ENCODE assay signal across 20 mouse cellular contexts in genomic region chr14:54367429-54368060, GRCm38 (mm10). TPM values are rescaled to one million over a fixed set of nuclear protein-coding genes. Genes with fewer than 3 reads are reported as not detected.
DNase-seq lines count a peak whose midpoint lies in the region; ATAC-seq and TF ChIP-seq lines count a peak whose summit lies in the region.
"Had no signal": no experiment of that assay in that cellular context is flagged by ENCODE, and none has a peak within 500 bp of the region (broad histone marks: within the 10 kb centered on the region; RNA-seq: fewer than 3 reads in every experiment).

No protein-coding gene starts in this region.

- intact Hi-C loops in heart, postnatal 25 days (cut with DNase I) = no loop called here

- H3K79me2 ChIP-seq in CH12.LX (replicated peaks; ENCODE audit: control insufficient read depth, extremely low read depth, insufficient read depth, poor library complexity, severe bottlenecking) = peaks cover 5% of the 10 kb centered on the region; the same call in 1 of the 2 replicates

- no peaks in the 10 kb centered on the region for H3K9me3 ChIP-seq in heart, embryonic 10.5 days
- H3K9me3 ChIP-seq in kidney, embryonic 15.5 days (replicated peaks) = 0 out of 2 replicates have a peak, but pooled peaks cover 3% of the 10 kb centered on the region
- H3K9me3 ChIP-seq in CH12.LX (replicated peaks; ENCODE audit: low read length) = peaks cover 7% of the 10 kb centered on the region
- no peaks in the 10 kb centered on the region for H3K9me3 ChIP-seq in forebrain, postnatal 0 days (ENCODE audit: low read length)
- H3K9me3 ChIP-seq: G1E; limb, embryonic 15.5 days; neural tube, embryonic 13.5 days had no signal

- H3K4me1 ChIP-seq in heart, embryonic 10.5 days = no peaks in the 10 kb centered on the region
- H3K4me1 ChIP-seq in kidney, embryonic 15.5 days = peaks cover 4% of the 10 kb centered on the region
- H3K4me1 ChIP-seq in CH12.LX (ENCODE audit: control insufficient read depth in 1 of 2, insufficient read depth in 2 of 2) = peaks cover 0 to 12% of the 10 kb centered on the region in 2 experiments; a peak in 1 of 4 replicates
- H3K4me1 ChIP-seq in forebrain, postnatal 0 days (ENCODE audit: insufficient read depth) = no peaks in the 10 kb centered on the region; the same call in 1 of the 2 replicates

- no peak overlapping the region for H3K4me3 ChIP-seq in heart, embryonic 10.5 days
- no peak overlapping the region for H3K4me3 ChIP-seq in kidney, embryonic 15.5 days (replicated peaks)
- no peak overlapping the region for H3K4me3 ChIP-seq in CH12.LX (replicated peaks in 1 of 3; ENCODE audit: low read depth in 2 of 3, low read length in 2 of 3, poor library complexity in 1 of 3)
- no peak overlapping the region for H3K4me3 ChIP-seq in forebrain, postnatal 0 days (ENCODE audit: low read depth, low read length)
- H3K4me3 ChIP-seq: hindbrain, embryonic 10.5 days; limb, embryonic 15.5 days; neural tube, embryonic 13.5 days had no signal

- no peak for ATAC-seq in kidney, embryonic 15.5 days (replicated peaks; ENCODE audit: low FRiP score)
- ATAC-seq in forebrain, postnatal 0 days = no peak
- ATAC-seq: forebrain, embryonic 16.5 days; inflammation-experienced regulatory T-cells, adult 6 months had no signal

- TF ChIP-seq CTCF in CH12.LX (conservative IDR thresholded peaks at IDR 0.05 in 1 of 2, IDR thresholded peaks at IDR 0.05 in 1 of 2; ENCODE audit: low read depth in 2 of 2, low read length in 2 of 2) = no peak
- TF ChIP-seq CTCF in forebrain, postnatal 0 days (IDR thresholded peaks at IDR 0.05; ENCODE audit: low read depth) = no peak

- H3K36me3 ChIP-seq in heart, embryonic 10.5 days = peaks cover 86% of the 10 kb centered on the region
- peaks cover 91% of the 10 kb centered on the region for H3K36me3 ChIP-seq in kidney, embryonic 15.5 days
- H3K36me3 ChIP-seq in CH12.LX (replicated peaks in 1 of 2; ENCODE audit: control insufficient read depth in 1 of 2, insufficient read depth in 1 of 2, low read length in 1 of 2) = peaks cover 71 to 87% of the 10 kb centered on the region in 2 experiments
- H3K36me3 ChIP-seq in forebrain, postnatal 0 days (ENCODE audit: insufficient read depth) = peaks cover 56% of the 10 kb centered on the region

- 90% methylated on average over 18 of the region's 18 CpGs for WGBS in heart, embryonic 10.5 days
- 85% methylated on average over 18 of the region's 18 CpGs for WGBS in kidney, embryonic 15.5 days
- WGBS in forebrain, postnatal 0 days = 90% methylated on average over 18 of the region's 18 CpGs

- no peak for TF ChIP-seq EP300 in CH12.LX (IDR thresholded peaks at IDR 0.05; ENCODE audit: low read length)

- dilution Hi-C loops in CH12.LX (cut with MboI; ENCODE audit: extremely low pct_ligation_motif_present, extremely low pct_unique_long_range_greater_than_20kb, low sequenced_read_pairs) = no loop called here

- H3K9ac ChIP-seq in kidney, embryonic 15.5 days = no peak overlapping the region
- no peak overlapping the region for H3K9ac ChIP-seq in CH12.LX (ENCODE audit: insufficient read depth, low read depth)
- no peak overlapping the region for H3K9ac ChIP-seq in forebrain, postnatal 0 days
- H3K9ac ChIP-seq: limb, embryonic 15.5 days; lung, embryonic 14.5 days; neural tube, embryonic 13.5 days had no signal

- no peak for TF ChIP-seq POLR2A in CH12.LX (IDR thresholded peaks at IDR 0.05; ENCODE audit: low read depth, low read length)

- in situ Hi-C loops in CH12.LX (cut with MboI; ENCODE audit: low pct_ligation_motif_present, low pct_unique_long_range_greater_than_20kb, low sequenced_read_pairs) = loop anchor here (5.0 kb wide), 1 partner anchor 35 kb away; no protein-coding TSS in a partner anchor

- peak; percentile 54 for DNase-seq in heart, embryonic 10.5 days (ENCODE audit: low spot score)
- DNase-seq in heart, postnatal 25 days (ENCODE audit: low spot score) = no peak
- DNase-seq in kidney, adult 9 months = peak; percentile 60
- no peak for DNase-seq in CH12.LX (ENCODE audit: extremely low read depth)
- peak; percentile 26 for DNase-seq in adrenal gland, postnatal 25 days
- no peak for DNase-seq in forebrain, postnatal 0 days
- DNase-seq in T-cell, adult 2 months (ENCODE audit: low spot score) = no peak
- DNase-seq: cerebellum, adult 2 months; embryo, embryonic 11 days; gastrocnemius, postnatal 25 days; lung, embryonic 14.5 days; retina, postnatal 1 day; thymus, postnatal 14 days had no signal

- H3K4me2 ChIP-seq in kidney, embryonic 15.5 days = no peak overlapping the region
- H3K4me2 ChIP-seq in CH12.LX (ENCODE audit: insufficient read depth, low read depth, poor library complexity, severe bottlenecking) = no peak overlapping the region
- no peak overlapping the region for H3K4me2 ChIP-seq in forebrain, postnatal 0 days (ENCODE audit: low read depth)
- H3K4me2 ChIP-seq: limb, embryonic 15.5 days; lung, embryonic 14.5 days; neural tube, embryonic 13.5 days had no signal

- H3K27ac ChIP-seq in heart, embryonic 10.5 days = no peak overlapping the region
- no peak overlapping the region for H3K27ac ChIP-seq in kidney, embryonic 15.5 days
- H3K27ac ChIP-seq in CH12.LX (ENCODE audit: insufficient read depth, low read depth) = no peak overlapping the region
- H3K27ac ChIP-seq in forebrain, postnatal 0 days (ENCODE audit: low read depth, low read length) = no peak overlapping the region
- H3K27ac ChIP-seq: hindbrain, embryonic 10.5 days; limb, embryonic 15.5 days; neural tube, embryonic 13.5 days had no signal

- H3K27me3 ChIP-seq in heart, embryonic 10.5 days (ENCODE audit: insufficient read depth, poor library complexity, severe bottlenecking) = no peaks in the 10 kb centered on the region
- no peaks in the 10 kb centered on the region for H3K27me3 ChIP-seq in kidney, embryonic 15.5 days
- no peaks in the 10 kb centered on the region for H3K27me3 ChIP-seq in CH12.LX (replicated peaks)
- H3K27me3 ChIP-seq in forebrain, postnatal 0 days (ENCODE audit: insufficient read depth, low read length) = no peaks in the 10 kb centered on the region
- H3K27me3 ChIP-seq: limb, embryonic 15.5 days; neural tube, embryonic 13.5 days had no signal

- TF ChIP-seq RAD21 in CH12.LX (IDR thresholded peaks at IDR 0.05; ENCODE audit: low read depth, low read length) = no peak

TF ChIP-seq in CH12.LX, 34 proteins besides CTCF, POLR2A, EP300 and RAD21:
- TF ChIP-seq ETS1 (conservative IDR thresholded peaks at IDR 0.05; ENCODE audit: low read depth, low read length) = no peak
- no peak for TF ChIP-seq GABPA (IDR thresholded peaks at IDR 0.05; ENCODE audit: insufficient replicate concordance, low read depth, low read length)
- TF ChIP-seq POLR2AphosphoS2 (IDR thresholded peaks at IDR 0.05; ENCODE audit: low read depth, low read length) = peak; percentile 67; the same call in 1 of the 2 replicates
- TF ChIP-seq ZNF384 (IDR thresholded peaks at IDR 0.05; ENCODE audit: low read depth, low read length) = no peak
- no peak for TF ChIP-seq UBTF (IDR thresholded peaks at IDR 0.05; ENCODE audit: low read depth, low read length)
- no peak for TF ChIP-seq NRF1 (IDR thresholded peaks at IDR 0.05; ENCODE audit: low read depth, low read length)
- no peak for TF ChIP-seq PAX5 (IDR thresholded peaks at IDR 0.05; ENCODE audit: low read length)

RNA-seq across cellular contexts. Expression of gene Oxa1l, which starts 6.9 kb away (rescaled TPM):
- 52.1 and 62.5 TPM in 2 replicates for polyA plus RNA-seq in heart, embryonic 10.5 days (2016; fragmentation: Nextera tagmentation; extraction: Ambion mirVana)
- total RNA-seq in heart, postnatal 25 days (2021) = 100 to 1,000 TPM; 103 to 111 TPM
- polyA plus RNA-seq in kidney, embryonic 15.5 days (2015; fragmentation: Nextera tagmentation; extraction: Ambion mirVana) = 50.9 and 61.0 TPM in 2 replicates
- total RNA-seq in CH12.LX (2012; rRNA removed) = 37.3 and 38.8 TPM in 2 replicates
- total RNA-seq in CH12.LX (2014; rRNA removed) = 34.6 and 34.7 TPM in 2 replicates
- 88.9 and 111 TPM in 2 replicates for polyA plus RNA-seq in CH12.LX (2012; ENCODE audit: insufficient read length, low read depth)
- 111 and 126 TPM in 2 replicates for total RNA-seq in adrenal gland, postnatal 25 days (2021)
- 52.9 and 76.9 TPM in 2 replicates for total RNA-seq in forebrain, postnatal 0 days (2014; rRNA removed)
- polyA plus RNA-seq in forebrain, postnatal 0 days (2015; fragmentation: Nextera tagmentation; extraction: Ambion mirVana) = 51.6 and 59.4 TPM in 2 replicates

RNA-seq across cellular contexts. Expression of gene Slc7a7, which starts 50.0 kb away (rescaled TPM):
- 6.2 and 8.4 TPM in 2 replicates for polyA plus RNA-seq in heart, embryonic 10.5 days (2016; fragmentation: Nextera tagmentation; extraction: Ambion mirVana)
- total RNA-seq in heart, postnatal 25 days (2021) = 1 to 10 TPM; 7.7 to 7.9 TPM
- 11.0 and 11.4 TPM in 2 replicates for polyA plus RNA-seq in kidney, embryonic 15.5 days (2015; fragmentation: Nextera tagmentation; extraction: Ambion mirVana)
- total RNA-seq in CH12.LX (2012; rRNA removed) = 43.3 and 50.4 TPM in 2 replicates
- total RNA-seq in CH12.LX (2014; rRNA removed) = 23.8 and 27.8 TPM in 2 replicates
- polyA plus RNA-seq in CH12.LX (2012; ENCODE audit: insufficient read length, low read depth) = 40.0 and 45.4 TPM in 2 replicates
- total RNA-seq in adrenal gland, postnatal 25 days (2021) = 5.4 and 5.9 TPM in 2 replicates
- total RNA-seq in forebrain, postnatal 0 days (2014; rRNA removed) = 2.2 and 3.4 TPM in 2 replicates
- 2.8 and 3.2 TPM in 2 replicates for polyA plus RNA-seq in forebrain, postnatal 0 days (2015; fragmentation: Nextera tagmentation; extraction: Ambion mirVana)

RNA-seq across cellular contexts. Expression of gene Mrpl52, which starts 59.2 kb away (rescaled TPM):
- 222 and 228 TPM in 2 replicates for polyA plus RNA-seq in heart, embryonic 10.5 days (2016; fragmentation: Nextera tagmentation; extraction: Ambion mirVana)
- 100 to 1,000 TPM; 114 to 121 TPM for total RNA-seq in heart, postnatal 25 days (2021)
- polyA plus RNA-seq in kidney, embryonic 15.5 days (2015; fragmentation: Nextera tagmentation; extraction: Ambion mirVana) = 265 and 305 TPM in 2 replicates
- 309 and 328 TPM in 2 replicates for total RNA-seq in CH12.LX (2012; rRNA removed)
- total RNA-seq in CH12.LX (2014; rRNA removed) = 87.9 and 97.1 TPM in 2 replicates
- 230 and 281 TPM in 2 replicates for polyA plus RNA-seq in CH12.LX (2012; ENCODE audit: insufficient read length, low read depth)
- 197 and 205 TPM in 2 replicates for total RNA-seq in adrenal gland, postnatal 25 days (2021)
- total RNA-seq in forebrain, postnatal 0 days (2014; rRNA removed) = 151 and 217 TPM in 2 replicates
- 277 and 336 TPM in 2 replicates for polyA plus RNA-seq in forebrain, postnatal 0 days (2015; fragmentation: Nextera tagmentation; extraction: Ambion mirVana)

Comparison
In these comparisons a context has a peak if more than half of its experiments do, and no peak if none do; other contexts are left out.
1. DNase-seq: peak in heart, embryonic 10.5 days (single experiment), kidney, adult 9 months (single experiment) and adrenal gland, postnatal 25 days (single experiment); none in heart, postnatal 25 days (single experiment), CH12.LX (single experiment), forebrain, postnatal 0 days (single experiment) and T-cell, adult 2 months (single experiment).